Mouse (Mus musculus) olfactory bulb, adult 2 months (tissue): ENCODE data around the gene Cript. TPM values are rescaled to one million over a fixed set of nuclear protein-coding genes. Genes with fewer than 3 reads are reported as not detected.

Source experiments
- H3K27ac ChIP-seq: fragments of 200-500 bp; 2 replicates; pipeline ENCODE4 v1.5.1; 2012; ENCODE audit warnings: low read depth, low read length; ENCODE audit not compliant: insufficient read depth
- H3K4me1 ChIP-seq: fragments of 200-500 bp; 2 replicates; pipeline ENCODE4 v1.6.1; 2012; ENCODE audit warnings: low read length; ENCODE audit not compliant: control insufficient read depth, insufficient read depth
- H3K4me3 ChIP-seq: fragments of 200-500 bp; 2 replicates; pipeline ENCODE4 v1.5.1; 2012; ENCODE audit warnings: mild to moderate bottlenecking, low read depth, low read length, moderate library complexity; ENCODE audit not compliant: insufficient read depth
- CTCF ChIP-seq: fragments of 200-500 bp; IDR thresholded peaks from 2 replicates; pipeline ENCODE4 v1.5.1; 2012; ENCODE audit warnings: low read depth, mild to moderate bottlenecking, low read length, moderate library complexity; ENCODE audit not compliant: insufficient read depth
- POLR2A ChIP-seq: fragments of 200-500 bp; IDR thresholded peaks from 2 replicates; pipeline ENCODE4 v1.6.1; 2012; ENCODE audit warnings: mild to moderate bottlenecking, low read depth, low read length, moderate library complexity; ENCODE audit not compliant: insufficient read depth
- WGBS: fragments of 180-500 bp; shearing (Covaris S2); methylation state at CpG from one replicate; pipeline ENCODE4 v1.1.7; 2018; 5-methylcytosine and 5-hydroxymethylcytosine counted together
- polyA plus RNA-seq: library from polyadenylated mRNA; stranded (reverse); fragments of >200 nt; gene quantifications from 2 replicates; pipeline ENCODE4 v1.2.4, GENCODE M21; 2012; ENCODE audit warnings: low replicate concordance; ENCODE audit not compliant: missing spikeins, insufficient read depth, insufficient read length

Cript gene
- polyA plus RNA-seq, 1 experiment = not detected

- TF ChIP-seq POLR2A (no peak), CTCF (no peak)
- Histone ChIP-seq H3K4me3 (no peak overlapping the region), H3K4me1 (no peaks in the 10 kb centered on the region), H3K27ac (no peak overlapping the region)
- WGBS = 72% methylated on average over 4 of the region's 4 CpGs
These were observed 57.2 kb downstream of the Cript start for GRCm38 (mm10) chr17:87082547-87082946.

- Histone ChIP-seq H3K4me1 (no peaks in the 10 kb centered on the region), H3K27ac (no peak overlapping the region), H3K4me3 (no peak overlapping the region)
- TF ChIP-seq POLR2A (no peak), CTCF (no peak)
- WGBS = 88% methylated on average over 5 of the region's 5 CpGs
These were observed 58.3 kb downstream of the Cript start for GRCm38 (mm10) chr17:87083671-87084070.

Other genes with a start within 250 kb of the Cript start
- not detected in 2 replicates for gene Tmem247, start 108.2 kb upstream of the Cript start, polyA plus RNA-seq
- not detected in 2 replicates for gene Atp6v1e2, start 77.7 kb upstream of the Cript start, polyA plus RNA-seq
- gene Rhoq, start 62.5 kb upstream of the Cript start, polyA plus RNA-seq = not detected in 2 replicates
- gene Pigf, start 144 bp upstream of the Cript start, polyA plus RNA-seq = not detected in 2 replicates
- not detected in 2 replicates for gene Socs5, start 82.1 kb downstream of the Cript start, polyA plus RNA-seq
- not detected in 2 replicates for gene Mcfd2, start 240.4 kb downstream of the Cript start, polyA plus RNA-seq